Mouse (Mus musculus): Measurements from ENCODE around the gene Dclk2.

- TF ChIP-seq CTCF (IDR thresholded peaks at IDR 0.05; ENCODE audit: insufficient read depth, low read length): no peak
- no peak for TF ChIP-seq POLR2A (IDR thresholded peaks at IDR 0.05; ENCODE audit: borderline replicate concordance, extremely low read depth, low read depth, low read length)
Measured at GRCm38 (mm10) chr3:86862939-86863311, 57.7 kb downstream of the Dclk2 start.
